Mouse (Mus musculus): ENCODE data around the gene Tmem47. TPM values are rescaled to one million over a fixed set of nuclear protein-coding genes. Genes with fewer than 3 reads are reported as not detected.
A peak's percentile ranks its signal among the peaks of the same experiment; 100 is the strongest.

The Tmem47 gene
- total RNA-seq (2014; rRNA removed) (40.7 and 48.0 TPM in 2 replicates), polyA plus RNA-seq (2015; fragmentation: Nextera tagmentation; extraction: Ambion mirVana) (19.1 and 24.6 TPM in 2 replicates)

DNA sequence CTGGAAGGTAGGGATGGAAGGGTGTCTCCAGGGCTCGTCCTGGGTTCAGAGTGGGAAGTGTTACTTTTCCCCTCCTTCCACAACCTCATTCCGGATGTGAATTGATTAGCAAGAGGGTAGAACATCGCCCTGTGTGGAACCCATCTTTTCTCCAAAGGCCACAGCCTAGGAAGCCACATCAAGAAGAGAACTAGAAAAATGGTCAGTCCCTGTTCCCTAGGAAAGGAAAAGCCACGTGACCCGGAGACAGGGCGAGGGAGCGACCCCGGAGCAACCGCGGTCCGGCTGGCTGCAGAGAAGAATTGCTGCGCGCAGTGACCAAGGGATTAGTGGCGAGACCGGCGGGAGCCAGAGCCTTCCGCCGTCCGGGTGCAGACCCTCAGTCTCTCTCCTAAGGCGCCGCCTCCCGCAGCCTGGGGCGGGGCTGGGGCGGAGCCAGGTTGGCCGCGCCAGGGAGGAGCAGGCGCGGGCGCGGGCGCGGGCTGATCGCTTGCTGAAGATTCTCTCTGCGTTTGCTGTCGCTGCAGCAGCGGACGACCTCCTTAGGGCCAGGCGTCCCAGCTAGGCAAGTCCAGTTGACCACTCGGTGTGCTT, at the start of gene Tmem47:
Gene Tmem47, plus strand, starts transcription at position 489 of the 594 bp plus-strand sequence.
- no peaks in the 10 kb centered on the region for H3K4me1 ChIP-seq (ENCODE audit: insufficient read depth, low read length)
- H3K9ac ChIP-seq (replicated peaks; ENCODE audit: low read length, poor library complexity, severe bottlenecking) = peak within 1 kb of the TSS; percentile 64
- ATAC-seq (ENCODE audit: low FRiP score) (peak; percentile 97), DNase-seq (ENCODE audit: low spot score) (peak; percentile 77)
- no peaks in the 10 kb centered on the region for H3K27me3 ChIP-seq (ENCODE audit: insufficient read depth, low read length)
- TF ChIP-seq CTCF (IDR thresholded peaks at IDR 0.05) = no peak
- H3K9me3 ChIP-seq (ENCODE audit: low read length) = no peaks in the 10 kb centered on the region
- 11% methylated on average over 26 of the region's 39 CpGs for WGBS
- no peaks in the 10 kb centered on the region for H3K36me3 ChIP-seq (ENCODE audit: insufficient read depth, low read length)
- peak within 1 kb of the TSS; percentile 46 for H3K4me2 ChIP-seq (ENCODE audit: low read depth, low read length, poor library complexity, severe bottlenecking)
- H3K4me3 ChIP-seq (ENCODE audit: low read depth, low read length) = peak within 1 kb of the TSS; percentile 63
- H3K27ac ChIP-seq (ENCODE audit: low read depth, low read length) = peak within 1 kb of the TSS; percentile 80

GRCm38 (mm10) chrX:81070804-81071461, 435 bp downstream of the Tmem47 start:
- H3K9me3 ChIP-seq (ENCODE audit: low read length) = no peaks in the 10 kb centered on the region
- ATAC-seq (ENCODE audit: low FRiP score) (peak; percentile 66), DNase-seq (ENCODE audit: low spot score) (peak; percentile 8)
- peak overlapping the region; percentile 64 for H3K9ac ChIP-seq (replicated peaks; ENCODE audit: low read length, poor library complexity, severe bottlenecking)
- no peaks in the 10 kb centered on the region for H3K27me3 ChIP-seq (ENCODE audit: insufficient read depth, low read length)
- H3K4me1 ChIP-seq (ENCODE audit: insufficient read depth, low read length) = no peaks in the 10 kb centered on the region
- TF ChIP-seq CTCF (IDR thresholded peaks at IDR 0.05) = no peak
- H3K36me3 ChIP-seq (ENCODE audit: insufficient read depth, low read length) = no peaks in the 10 kb centered on the region
- peak overlapping the region; percentile 46 for H3K4me2 ChIP-seq (ENCODE audit: low read depth, low read length, poor library complexity, severe bottlenecking)
- H3K4me3 ChIP-seq (ENCODE audit: low read depth, low read length) = peak overlapping the region; percentile 63
- peak overlapping the region; percentile 80 for H3K27ac ChIP-seq (ENCODE audit: low read depth, low read length)
- WGBS = 20% methylated on average over 43 of the region's 45 CpGs

GRCm38 (mm10) chrX:81071746-81072640, 1.5 kb downstream of the Tmem47 start:
- peak; percentile 17 for DNase-seq (ENCODE audit: low spot score)
- H3K9me3 ChIP-seq (ENCODE audit: low read length) = no peaks in the 10 kb centered on the region

GRCm38 (mm10) chrX:81072651-81073050, 2.2 kb downstream of the Tmem47 start:
- Histone ChIP-seq H3K4me2 (ENCODE audit: low read depth, low read length, poor library complexity, severe bottlenecking) (peak overlapping the region; percentile 46), H3K9ac (replicated peaks; ENCODE audit: low read length, poor library complexity, severe bottlenecking) (no peak overlapping the region), H3K4me3 (ENCODE audit: low read depth, low read length) (peak overlapping the region; percentile 63), H3K27ac (ENCODE audit: low read depth, low read length) (no peak overlapping the region), H3K27me3 (ENCODE audit: insufficient read depth, low read length) (no peaks in the 10 kb centered on the region), H3K4me1 (ENCODE audit: insufficient read depth, low read length) (no peaks in the 10 kb centered on the region), H3K36me3 (ENCODE audit: insufficient read depth, low read length) (no peaks in the 10 kb centered on the region), H3K9me3 (ENCODE audit: low read length) (no peaks in the 10 kb centered on the region)
- WGBS = 5% methylated on average over 2 of the region's 2 CpGs
- DNase-seq (ENCODE audit: low spot score) (peak; percentile 11), ATAC-seq (ENCODE audit: low FRiP score) (no peak)
- TF ChIP-seq CTCF (IDR thresholded peaks at IDR 0.05) = no peak

More at GRCm38 (mm10) chrX:81071746-81072640, 1.5 kb downstream of the Tmem47 start:
- no peaks in the 10 kb centered on the region for H3K4me1 ChIP-seq (ENCODE audit: insufficient read depth, low read length)
- peak overlapping the region; percentile 64; the same call in 1 of the 2 replicates for H3K9ac ChIP-seq (replicated peaks; ENCODE audit: low read length, poor library complexity, severe bottlenecking)
- H3K27ac ChIP-seq (ENCODE audit: low read depth, low read length) = peak overlapping the region; percentile 80; the same call in 1 of the 2 replicates
- ATAC-seq (ENCODE audit: low FRiP score) = no peak
- H3K4me2 ChIP-seq (ENCODE audit: low read depth, low read length, poor library complexity, severe bottlenecking) = peak overlapping the region; percentile 46
- 13% methylated on average over 13 of the region's 14 CpGs for WGBS
- peak overlapping the region; percentile 63 for H3K4me3 ChIP-seq (ENCODE audit: low read depth, low read length)
- H3K27me3 ChIP-seq (ENCODE audit: insufficient read depth, low read length) = no peaks in the 10 kb centered on the region
- no peak for TF ChIP-seq CTCF (IDR thresholded peaks at IDR 0.05)
- H3K36me3 ChIP-seq (ENCODE audit: insufficient read depth, low read length) = no peaks in the 10 kb centered on the region

GRCm38 (mm10) chrX:81073834-81074233, 3.3 kb downstream of the Tmem47 start:
- ATAC-seq (ENCODE audit: low FRiP score) = no peak
- Histone ChIP-seq H3K27ac (ENCODE audit: low read depth, low read length) (no peak overlapping the region), H3K36me3 (ENCODE audit: insufficient read depth, low read length) (no peaks in the 10 kb centered on the region), H3K4me2 (ENCODE audit: low read depth, low read length, poor library complexity, severe bottlenecking) (peak overlapping the region; percentile 46), H3K9ac (replicated peaks; ENCODE audit: low read length, poor library complexity, severe bottlenecking) (no peak overlapping the region), H3K4me3 (ENCODE audit: low read depth, low read length) (peak overlapping the region; percentile 63; the same call in 1 of the 2 replicates), H3K4me1 (ENCODE audit: insufficient read depth, low read length) (no peaks in the 10 kb centered on the region), H3K27me3 (ENCODE audit: insufficient read depth, low read length) (no peaks in the 10 kb centered on the region), H3K9me3 (ENCODE audit: low read length) (no peaks in the 10 kb centered on the region)
- DNase-seq (ENCODE audit: low spot score) = peak; percentile 18
- 42% methylated on average over 4 of the region's 4 CpGs for WGBS
- no peak for TF ChIP-seq CTCF (IDR thresholded peaks at IDR 0.05)

All from midbrain, postnatal 0 days (tissue).